ENCODE assay signal across 17 mouse cellular contexts in the genomic region with DNA sequence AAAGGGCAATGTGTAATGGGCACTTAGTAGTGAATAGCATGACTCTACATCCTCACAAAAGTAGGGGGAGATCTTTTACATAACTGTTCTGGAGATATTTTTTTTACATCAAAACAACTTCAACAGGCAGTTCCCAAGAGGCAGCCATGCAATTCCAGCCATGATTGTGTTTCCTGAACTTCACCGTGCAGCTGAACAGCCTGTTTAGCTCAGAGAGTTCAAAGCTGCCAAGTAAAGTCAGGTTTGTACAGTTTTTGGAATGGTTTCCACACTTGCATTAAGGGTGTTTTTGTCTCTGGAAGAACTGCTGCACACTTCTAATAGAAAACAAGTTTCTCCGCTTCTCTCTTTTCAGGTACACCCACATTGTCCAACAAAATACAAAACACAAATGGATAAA.
A peak's percentile ranks its signal among the peaks of the same experiment; 100 is the strongest.
DNase-seq lines count a peak whose midpoint lies in the region; ATAC-seq and TF ChIP-seq lines count a peak whose summit lies in the region.
"Had no signal": no experiment of that assay in that cellular context is flagged by ENCODE, and none has a peak within 500 bp of the region (broad histone marks: within the 10 kb centered on the region; RNA-seq: fewer than 3 reads in every experiment).

No protein-coding gene starts in this region.

- no peaks in the 10 kb centered on the region for H3K4me1 ChIP-seq in kidney, postnatal 0 days (replicated peaks; ENCODE audit: insufficient read depth, low read length)
- no peaks in the 10 kb centered on the region for H3K4me1 ChIP-seq in midbrain, embryonic 10.5 days
- no peaks in the 10 kb centered on the region for H3K4me1 ChIP-seq in forebrain, embryonic 15.5 days
- H3K4me1 ChIP-seq: heart, embryonic 15.5 days; hindbrain, embryonic 10.5 days; intestine, embryonic 15.5 days had no signal

- no peak overlapping the region for H3K4me3 ChIP-seq in kidney, postnatal 0 days (replicated peaks; ENCODE audit: low read depth, low read length)
- H3K4me3 ChIP-seq in midbrain, embryonic 10.5 days: no peak overlapping the region
- no peak overlapping the region for H3K4me3 ChIP-seq in forebrain, embryonic 15.5 days
- H3K4me3 ChIP-seq: heart, embryonic 15.5 days; hindbrain, embryonic 10.5 days; intestine, embryonic 15.5 days had no signal

- no peaks in the 10 kb centered on the region for H3K27me3 ChIP-seq in kidney, postnatal 0 days (ENCODE audit: insufficient read depth, low read length)
- H3K27me3 ChIP-seq in midbrain, embryonic 10.5 days (ENCODE audit: low read depth, poor library complexity, severe bottlenecking): no peaks in the 10 kb centered on the region
- no peaks in the 10 kb centered on the region for H3K27me3 ChIP-seq in forebrain, embryonic 15.5 days
- H3K27me3 ChIP-seq: heart, embryonic 15.5 days; intestine, embryonic 15.5 days had no signal

- peak; percentile 21 to 29 for DNase-seq in heart, adult 18-20 months
- DNase-seq in heart, postnatal 4 days: no peak
- peak; percentile 6 for DNase-seq in kidney, postnatal 0 days (ENCODE audit: low spot score)
- no peak for DNase-seq in kidney, postnatal 36 days
- DNase-seq in heart, postnatal 14 days: peak; percentile 6 to 10
- no peak for DNase-seq in midbrain, embryonic 10.5 days (ENCODE audit: low spot score)
- DNase-seq: adrenal gland, adult 8-10 months; cerebellum, adult 2 months; cerebellum, postnatal 10 days; gastrocnemius, postnatal 10 days; kidney, adult 18-20 months had no signal

- 62% methylated on average over 2 of the region's 2 CpGs for WGBS in kidney, postnatal 0 days
- 93% methylated on average over 2 of the region's 2 CpGs for WGBS in midbrain, embryonic 10.5 days
- 77% methylated on average over 2 of the region's 2 CpGs for WGBS in forebrain, embryonic 15.5 days

- H3K4me2 ChIP-seq in kidney, postnatal 0 days (ENCODE audit: low read length): no peak overlapping the region
- H3K4me2 ChIP-seq in forebrain, embryonic 15.5 days (replicated peaks): no peak overlapping the region
- H3K4me2 ChIP-seq: heart, embryonic 15.5 days; hindbrain, embryonic 14.5 days; intestine, embryonic 15.5 days had no signal

- no peak for TF ChIP-seq CTCF in kidney, postnatal 0 days (IDR thresholded peaks at IDR 0.05; ENCODE audit: low read depth)

- no peak for ATAC-seq in kidney, postnatal 0 days (replicated peaks; ENCODE audit: low FRiP score, low read depth)
- ATAC-seq in forebrain, embryonic 15.5 days (replicated peaks): no peak
- ATAC-seq: forebrain, embryonic 16.5 days; intestine, embryonic 15.5 days had no signal

- no peaks in the 10 kb centered on the region for H3K9me3 ChIP-seq in kidney, postnatal 0 days (replicated peaks; ENCODE audit: low read length)
- no peaks in the 10 kb centered on the region for H3K9me3 ChIP-seq in midbrain, embryonic 10.5 days (replicated peaks)
- no peaks in the 10 kb centered on the region for H3K9me3 ChIP-seq in forebrain, embryonic 15.5 days
- H3K9me3 ChIP-seq: heart, embryonic 15.5 days; hindbrain, embryonic 10.5 days; intestine, embryonic 15.5 days had no signal

- H3K27ac ChIP-seq in kidney, postnatal 0 days: no peak overlapping the region
- no peak overlapping the region for H3K27ac ChIP-seq in midbrain, embryonic 10.5 days (replicated peaks)
- no peak overlapping the region for H3K27ac ChIP-seq in forebrain, embryonic 15.5 days (replicated peaks)
- H3K27ac ChIP-seq: heart, embryonic 15.5 days; hindbrain, embryonic 10.5 days; hindbrain, embryonic 14.5 days; intestine, embryonic 15.5 days had no signal

- intact Hi-C loops in heart, postnatal 14 days (cut with DNase I): no loop called here

- no peak overlapping the region for H3K9ac ChIP-seq in kidney, postnatal 0 days (ENCODE audit: low read depth, low read length)
- no peak overlapping the region for H3K9ac ChIP-seq in forebrain, embryonic 15.5 days (replicated peaks)
- H3K9ac ChIP-seq: heart, embryonic 15.5 days; hindbrain, embryonic 14.5 days; intestine, embryonic 15.5 days had no signal

- no peaks in the 10 kb centered on the region for H3K36me3 ChIP-seq in kidney, postnatal 0 days (ENCODE audit: insufficient read depth, low read length)
- no peaks in the 10 kb centered on the region for H3K36me3 ChIP-seq in midbrain, embryonic 10.5 days
- no peaks in the 10 kb centered on the region for H3K36me3 ChIP-seq in forebrain, embryonic 15.5 days
- H3K36me3 ChIP-seq: heart, embryonic 15.5 days; hindbrain, embryonic 10.5 days; intestine, embryonic 15.5 days had no signal

Comparison
In these comparisons a context has a peak if more than half of its experiments do, and no peak if none do; other contexts are left out.
1. DNase-seq: peak in heart, adult 18-20 months (2 of 2), kidney, postnatal 0 days (single experiment) and heart, postnatal 14 days (2 of 2); none in heart, postnatal 4 days (single experiment), kidney, postnatal 36 days (0 of 2) and midbrain, embryonic 10.5 days (single experiment).